Comparison of ENCODE assay signal across 8 mouse cellular contexts in the genomic region with DNA sequence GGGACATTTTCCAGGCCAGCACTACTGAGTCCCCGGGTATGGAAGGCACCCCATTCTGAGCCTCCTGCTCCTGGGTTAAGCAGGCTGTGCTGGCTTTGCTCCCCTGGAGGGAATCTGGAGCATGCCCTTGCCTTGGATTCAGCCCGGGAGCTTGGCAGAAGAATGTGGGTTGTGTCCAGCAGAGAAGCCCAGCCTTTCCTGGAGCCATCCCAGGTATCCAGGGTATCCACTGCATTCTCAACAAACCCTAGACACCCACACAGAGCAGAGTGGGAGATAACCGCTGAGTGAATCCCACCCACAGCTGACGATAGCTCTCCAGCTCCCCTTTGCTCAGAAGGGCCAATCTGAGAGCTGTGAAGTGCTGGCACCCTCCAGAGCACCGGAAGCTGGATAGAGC. TPM values are rescaled to one million over a fixed set of nuclear protein-coding genes. Genes with fewer than 3 reads are reported as not detected.
A peak's percentile ranks its signal among the peaks of the same experiment; 100 is the strongest.
DNase-seq lines count a peak whose midpoint lies in the region; ATAC-seq lines count a peak whose summit lies in the region.
"Had no signal": no experiment of that assay in that cellular context is flagged by ENCODE, and none has a peak within 500 bp of the region (broad histone marks: within the 10 kb centered on the region; RNA-seq: fewer than 3 reads in every experiment).

No protein-coding gene starts in this region.

- no peaks in the 10 kb centered on the region for H3K36me3 ChIP-seq in limb, embryonic 15.5 days
- H3K36me3 ChIP-seq in limb, embryonic 10.5 days: no peaks in the 10 kb centered on the region
- no peaks in the 10 kb centered on the region for H3K36me3 ChIP-seq in midbrain, embryonic 13.5 days

- no peak overlapping the region for H3K4me3 ChIP-seq in limb, embryonic 15.5 days
- H3K4me3 ChIP-seq in limb, embryonic 10.5 days: no peak overlapping the region
- H3K4me3 ChIP-seq in midbrain, embryonic 13.5 days (replicated peaks): no peak overlapping the region
- H3K4me3 ChIP-seq: megakaryocyte, embryonic 14.5 days had no signal

- intact Hi-C loops in heart, postnatal 10 days (cut with DNase I): no loop called here

- peaks cover 21% of the 10 kb centered on the region for H3K4me1 ChIP-seq in limb, embryonic 15.5 days
- peaks cover 10% of the 10 kb centered on the region; the same call in 1 of the 2 replicates for H3K4me1 ChIP-seq in limb, embryonic 10.5 days
- no peaks in the 10 kb centered on the region for H3K4me1 ChIP-seq in midbrain, embryonic 13.5 days (replicated peaks)

- no peak overlapping the region for H3K27ac ChIP-seq in limb, embryonic 15.5 days
- no peak overlapping the region for H3K27ac ChIP-seq in limb, embryonic 10.5 days
- H3K27ac ChIP-seq in midbrain, embryonic 13.5 days: no peak overlapping the region

- H3K9me3 ChIP-seq in limb, embryonic 15.5 days: no peaks in the 10 kb centered on the region
- H3K9me3 ChIP-seq in limb, embryonic 10.5 days (replicated peaks): no peaks in the 10 kb centered on the region
- no peaks in the 10 kb centered on the region for H3K9me3 ChIP-seq in midbrain, embryonic 13.5 days

- no peak for DNase-seq in limb, embryonic 10.5 days (ENCODE audit: low spot score)
- peak; percentile 51 for DNase-seq in fibroblast of lung, adult 2 months (ENCODE audit: low read depth)
- peak; percentile 88 to 90 for DNase-seq in heart, postnatal 10 days
- DNase-seq in lung, postnatal 4 days: peak; percentile 59 to 76
- DNase-seq in spleen, postnatal 14 days (ENCODE audit: low spot score in 2 of 2): no peak

- no peaks in the 10 kb centered on the region for H3K27me3 ChIP-seq in limb, embryonic 15.5 days
- H3K27me3 ChIP-seq in limb, embryonic 10.5 days (ENCODE audit: low read depth, poor library complexity, severe bottlenecking): no peaks in the 10 kb centered on the region
- no peaks in the 10 kb centered on the region for H3K27me3 ChIP-seq in midbrain, embryonic 13.5 days

- 61% methylated on average over 5 of the region's 5 CpGs for WGBS in limb, embryonic 15.5 days
- WGBS in limb, embryonic 10.5 days: 78% methylated on average over 5 of the region's 5 CpGs
- 72% methylated on average over 5 of the region's 5 CpGs for WGBS in midbrain, embryonic 13.5 days

- H3K4me2 ChIP-seq in limb, embryonic 15.5 days: no peak overlapping the region
- H3K4me2 ChIP-seq in midbrain, embryonic 13.5 days (replicated peaks): no peak overlapping the region

- H3K9ac ChIP-seq in limb, embryonic 15.5 days: 0 out of 2 replicates have a peak overlapping the region, but pooled peaks have one; percentile 10
- H3K9ac ChIP-seq in midbrain, embryonic 13.5 days (replicated peaks): no peak overlapping the region

- no peak for ATAC-seq in limb, embryonic 15.5 days (ENCODE audit: insufficient number of reproducible peaks, low FRiP score, low TSS enrichment, low read depth)
- ATAC-seq in midbrain, embryonic 13.5 days: no peak

RNA-seq across cellular contexts. Expression of a gene that starts 21.5 kb away (rescaled TPM):
- polyA plus RNA-seq in limb, embryonic 15.5 days (2015; fragmentation: Nextera tagmentation; extraction: Ambion mirVana): 111 and 112 TPM in 2 replicates
- polyA plus RNA-seq in limb, embryonic 10.5 days (2016; fragmentation: Nextera tagmentation; extraction: Ambion mirVana): 50.3 and 53.7 TPM in 2 replicates
- total RNA-seq in heart, postnatal 10 days (2021): 100 to 1,000 TPM; 107 to 116 TPM
- 81.7 and 87.5 TPM in 2 replicates for polyA plus RNA-seq in midbrain, embryonic 13.5 days (2015; fragmentation: Nextera tagmentation; extraction: Ambion mirVana)

RNA-seq across cellular contexts. Expression of a gene that starts 29.3 kb away (rescaled TPM):
- 17.8 and 18.5 TPM in 2 replicates for polyA plus RNA-seq in limb, embryonic 15.5 days (2015; fragmentation: Nextera tagmentation; extraction: Ambion mirVana)
- 25.6 and 27.0 TPM in 2 replicates for polyA plus RNA-seq in limb, embryonic 10.5 days (2016; fragmentation: Nextera tagmentation; extraction: Ambion mirVana)
- 1 to 10 TPM; 4.4 to 7.0 TPM for total RNA-seq in heart, postnatal 10 days (2021)
- polyA plus RNA-seq in midbrain, embryonic 13.5 days (2015; fragmentation: Nextera tagmentation; extraction: Ambion mirVana): 46.9 and 48.7 TPM in 2 replicates

Comparison
In these comparisons a context has a peak if more than half of its experiments do, and no peak if none do; other contexts are left out.
1. DNase-seq: peak in fibroblast of lung, adult 2 months (single experiment), heart, postnatal 10 days (2 of 2) and lung, postnatal 4 days (2 of 2); none in limb, embryonic 10.5 days (single experiment) and spleen, postnatal 14 days (0 of 2).